Comparison of ENCODE assay signal across 22 mouse cellular contexts in the genomic region with DNA sequence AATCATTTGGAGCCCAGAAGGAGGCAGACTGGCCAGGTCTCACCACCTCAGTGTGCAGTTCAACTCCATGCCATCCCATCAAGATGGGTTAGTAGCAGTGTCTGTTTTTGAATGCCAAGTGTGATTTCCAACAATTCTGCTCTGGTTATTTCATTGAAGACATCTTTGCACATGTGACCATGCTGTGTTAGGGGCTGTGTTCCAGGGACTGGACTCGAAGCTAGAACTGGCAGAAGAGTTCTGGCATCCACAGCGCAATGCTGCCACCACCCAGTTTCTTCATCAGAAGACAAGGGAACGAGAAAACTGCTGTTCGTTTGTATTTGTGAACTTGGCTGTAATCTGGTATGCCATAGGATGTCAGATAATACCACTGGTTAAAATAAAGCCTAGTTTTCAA.
"Had no signal": no experiment of that assay in that cellular context is flagged by ENCODE, and none has a peak within 500 bp of the region (broad histone marks: within the 10 kb centered on the region; RNA-seq: fewer than 3 reads in every experiment).

No protein-coding gene starts in this region.

- DNase-seq: heart, postnatal 10 days; heart, postnatal 14 days; heart, postnatal 36 days; heart, postnatal 4 days; kidney, adult 11 months; kidney, adult 18-20 months; kidney, adult 2 months; kidney, adult 8-10 months; kidney, adult 9 months; kidney, postnatal 10 days; kidney, postnatal 14 days; kidney, postnatal 25 days; kidney, postnatal 36 days; kidney, postnatal 4 days; layer of hippocampus, adult 9-11 months; layer of hippocampus, postnatal 36 days had no signal

- ATAC-seq: hindbrain, embryonic 16.5 days; hindbrain, postnatal 0 days; inflammation-experienced regulatory T-cells, adult 6 months; intestine, embryonic 15.5 days; intestine, embryonic 16.5 days; intestine, postnatal 0 days had no signal
